Mouse (Mus musculus) embryo, embryonic 10.5 days (tissue): ENCODE measurements around the gene Lrmda.

ENCODE experiments used
- DNase-seq: peaks from one replicate; pipeline ENCODE4 v3.0.0-alpha.2; 2015; ENCODE audit warnings: low spot score

The Lrmda gene

GRCm38 (mm10) chr14:22019252-22019948 lies at the start of gene Lrmda:
TSS of gene Lrmda (plus strand) at chr14:22019712.
- DNase-seq = peak; percentile 67

GRCm38 (mm10) chr14:21981462-21981861 lies 38.0 kb upstream of the Lrmda start:
- peak; percentile 93 for DNase-seq

GRCm38 (mm10) chr14:21982096-21982591 lies 37.4 kb upstream of the Lrmda start:
- peak; percentile 54 for DNase-seq

- peak; percentile 68 for DNase-seq
Measured at GRCm38 (mm10) chr14:21982592-21983310, 36.8 kb upstream of the Lrmda start.

- DNase-seq = peak; percentile 76
Measured at GRCm38 (mm10) chr14:21983311-21983949, 36.1 kb upstream of the Lrmda start.

GRCm38 (mm10) chr14:21983950-21984730 lies 35.4 kb upstream of the Lrmda start:
- DNase-seq = peak; percentile 55

- peak; percentile 67 for DNase-seq
Measured at GRCm38 (mm10) chr14:21984757-21985425, 34.6 kb upstream of the Lrmda start.

- DNase-seq = peak; percentile 58
Measured at GRCm38 (mm10) chr14:21985426-21985931, 34.0 kb upstream of the Lrmda start.

GRCm38 (mm10) chr14:21985981-21986732 lies 33.4 kb upstream of the Lrmda start:
- DNase-seq = peak; percentile 78

- DNase-seq = peak; percentile 70
Measured at GRCm38 (mm10) chr14:21986733-21987659, 32.5 kb upstream of the Lrmda start.

- peak; percentile 99 for DNase-seq
Measured at GRCm38 (mm10) chr14:21987660-21988576, 31.6 kb upstream of the Lrmda start.

GRCm38 (mm10) chr14:21988577-21989290 lies 30.8 kb upstream of the Lrmda start:
- DNase-seq = peak; percentile 78

- peak; percentile 94 for DNase-seq
Measured at GRCm38 (mm10) chr14:21989291-21989913, 30.1 kb upstream of the Lrmda start, which contains the start of gene Zfp503. TSS of gene Zfp503 (minus strand) at chr14:21989601.

GRCm38 (mm10) chr14:21990321-21991021 lies 29.0 kb upstream of the Lrmda start:
- DNase-seq = peak; percentile 72

- DNase-seq = peak; percentile 94
Measured at GRCm38 (mm10) chr14:21991251-21991780, 28.2 kb upstream of the Lrmda start.

- peak; percentile 58 for DNase-seq
Measured at GRCm38 (mm10) chr14:21991856-21992255, 27.7 kb upstream of the Lrmda start.
